Mouse (Mus musculus) lung, postnatal 0 days (tissue): ENCODE measurements at regions not wholly inside any gene's neighbourhood (a gene's known extent, or its start where the extent isn't known, plus 50 kb on each side); places are given as distances from the start of the nearest gene placed in this dataset.

Source experiments
- ATAC-seq: fragments of 200-750 bp; cut with Nextera tagmentation; 2 replicates; pipeline ENCODE4 v1.8.0; 2017; ENCODE audit warnings: moderate library complexity
- DNase-seq: peaks from one replicate; pipeline ENCODE4 v3.0.0-alpha.2; 2016; ENCODE audit warnings: low spot score
- H3K27ac ChIP-seq: fragments of 300-500 bp; sonication (generic); 2 replicates; pipeline ENCODE4 v1.5.1; 2014; ENCODE audit warnings: antibody characterized with exemption, mild to moderate bottlenecking, low read length, mixed read lengths
- H3K27me3 ChIP-seq: fragments of 300-500 bp; sonication (generic); replicated peaks from 2 replicates; pipeline ENCODE4 v1.6.1; 2014; ENCODE audit warnings: low read length, mixed read lengths; ENCODE audit not compliant: insufficient read depth
- H3K36me3 ChIP-seq: fragments of 300-500 bp; sonication (generic); 2 replicates; pipeline ENCODE4 v1.6.1; 2014; ENCODE audit warnings: low read length, mixed read lengths; ENCODE audit not compliant: insufficient read depth
- H3K4me1 ChIP-seq: fragments of 300-500 bp; sonication (generic); 2 replicates; pipeline ENCODE4 v1.6.1; 2014; ENCODE audit warnings: antibody characterized with exemption, low read depth, low read length, mixed read lengths; ENCODE audit not compliant: insufficient read depth
- H3K4me2 ChIP-seq: fragments of 300-500 bp; sonication (generic); replicated peaks from 2 replicates; pipeline ENCODE4 v1.6.1; 2014; ENCODE audit warnings: low read depth, mild to moderate bottlenecking, low read length, moderate library complexity, mixed read lengths
- H3K4me3 ChIP-seq: fragments of 300-500 bp; sonication (generic); 2 replicates; pipeline ENCODE4 v1.5.1; 2014; ENCODE audit warnings: low read depth, low read length
- H3K9ac ChIP-seq: fragments of 300-500 bp; sonication (generic); replicated peaks from 2 replicates; pipeline ENCODE4 v1.6.1; 2014; ENCODE audit warnings: low read depth, mild to moderate bottlenecking
- H3K9me3 ChIP-seq: fragments of 300-500 bp; sonication (generic); 2 replicates; pipeline ENCODE4 v1.6.1; 2016; ENCODE audit warnings: low read length, mixed read lengths
- CTCF ChIP-seq: IDR thresholded peaks from 2 replicates; pipeline ENCODE4 v1.5.1; 2016; ENCODE audit warnings: antibody characterized with exemption, mild to moderate bottlenecking
- EP300 ChIP-seq: IDR thresholded peaks from 2 replicates; pipeline ENCODE4 v1.6.1; 2016; ENCODE audit warnings: antibody characterized with exemption, mild to moderate bottlenecking, control low read depth
- whole genome bisulfite sequencing: fragments of 180-500 bp; shearing (Covaris S2); extraction: QIAGEN DNeasy Blood & Tissue Kit; methylation state at CpG from one replicate; pipeline ENCODE4 v1.1.7; 2014; 5-methylcytosine and 5-hydroxymethylcytosine counted together

DNA sequence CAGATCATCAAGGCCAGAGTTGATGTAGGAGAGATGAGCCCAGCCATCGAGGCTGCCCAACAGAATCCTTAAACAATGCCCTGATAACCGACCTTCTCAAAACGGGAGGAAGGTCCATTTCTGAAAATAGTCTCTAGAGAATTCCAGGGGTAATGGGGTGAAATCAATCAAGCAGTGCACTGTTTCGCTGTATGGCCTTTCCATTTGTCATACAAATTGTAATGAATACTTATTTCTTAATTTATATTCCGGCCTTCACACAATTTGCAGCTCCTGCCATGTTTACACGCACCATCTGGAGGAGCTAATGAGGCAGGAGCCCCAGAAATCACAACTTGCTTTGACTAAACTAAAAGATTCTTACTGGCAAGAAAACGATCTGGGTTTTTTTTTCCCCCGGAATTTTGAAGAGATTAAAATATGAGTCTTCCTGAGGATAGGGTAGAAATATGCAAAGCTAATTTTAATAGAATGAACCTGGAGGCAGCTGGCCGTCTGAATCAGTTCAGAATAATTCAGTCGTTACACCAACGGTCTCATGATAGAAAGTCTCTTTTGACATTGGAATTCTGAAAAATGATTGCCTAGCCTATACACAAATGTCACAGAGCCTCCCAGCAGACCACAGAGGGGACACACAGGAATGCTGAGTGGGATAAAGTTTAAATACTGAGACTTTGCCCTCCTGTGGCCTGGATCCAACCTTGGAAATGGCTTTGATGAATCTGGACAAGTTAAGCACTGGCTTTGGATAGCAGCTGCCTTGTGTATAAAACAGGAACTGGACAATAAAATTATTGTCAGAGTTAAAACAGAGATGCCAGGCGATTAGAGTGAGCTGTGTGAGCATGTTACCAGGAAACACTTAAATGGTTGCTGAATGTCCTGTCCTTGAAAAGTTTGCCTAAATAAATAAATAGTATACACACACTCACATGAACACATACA, 115.0 kb upstream of the Frem1 start:
- peak; percentile 90 for TF ChIP-seq EP300
- no peak for TF ChIP-seq CTCF
- peak overlapping the region; percentile 54; the same call in 1 of the 2 replicates for H3K27ac ChIP-seq
- H3K4me3 ChIP-seq: no peak overlapping the region
- no peaks in the 10 kb centered on the region for H3K9me3 ChIP-seq
- H3K36me3 ChIP-seq: no peaks in the 10 kb centered on the region
- DNase-seq: peak; percentile 83
- WGBS: 53% methylated on average over 12 of the region's 12 CpGs
- H3K27me3 ChIP-seq: no peaks in the 10 kb centered on the region
- ATAC-seq: peak; percentile 88
- no peak overlapping the region for H3K9ac ChIP-seq
- H3K4me1 ChIP-seq: no peaks in the 10 kb centered on the region
- no peak overlapping the region for H3K4me2 ChIP-seq

DNA sequence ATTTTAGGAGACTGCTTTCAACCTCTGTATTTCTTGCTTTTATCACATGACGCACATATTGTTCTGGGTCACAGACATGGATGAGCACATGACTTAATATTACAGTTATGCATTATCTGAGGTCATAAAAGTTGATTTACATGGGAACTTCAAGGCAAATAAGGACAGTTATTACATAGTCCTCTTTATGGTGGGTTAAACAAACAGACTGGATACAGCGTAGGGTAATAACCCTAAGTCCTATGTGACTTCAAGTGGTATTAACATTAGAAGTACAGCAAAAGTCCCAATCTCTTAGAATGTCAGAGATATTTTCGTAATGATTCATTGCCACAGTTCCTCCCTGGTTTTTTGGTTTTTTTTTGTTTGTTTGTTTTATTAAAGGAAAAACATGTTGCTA, 94.6 kb upstream of the Frem1 start:
- H3K27me3 ChIP-seq: no peaks in the 10 kb centered on the region
- ATAC-seq: no peak
- no peak overlapping the region for H3K4me3 ChIP-seq
- no peak overlapping the region for H3K4me2 ChIP-seq
- no peak for DNase-seq
- no peaks in the 10 kb centered on the region for H3K9me3 ChIP-seq
- H3K36me3 ChIP-seq: no peaks in the 10 kb centered on the region
- no peak overlapping the region for H3K9ac ChIP-seq
- no peaks in the 10 kb centered on the region for H3K4me1 ChIP-seq
- TF ChIP-seq CTCF (no peak), EP300 (no peak)
- 91% methylated on average over 3 of the region's 3 CpGs for WGBS
- H3K27ac ChIP-seq: no peak overlapping the region

GRCm38 (mm10) chr4:83145738-83146217, 93.6 kb upstream of the Frem1 start:
- ATAC-seq (peak; percentile 86), DNase-seq (peak; percentile 83)
- 10% methylated on average over 8 of the region's 8 CpGs for WGBS
- Histone ChIP-seq H3K27ac (peak overlapping the region; percentile 75), H3K4me1 (no peaks in the 10 kb centered on the region), H3K4me3 (no peak overlapping the region), H3K36me3 (no peaks in the 10 kb centered on the region), H3K4me2 (no peak overlapping the region), H3K9ac (no peak overlapping the region), H3K27me3 (no peaks in the 10 kb centered on the region), H3K9me3 (no peaks in the 10 kb centered on the region)
- TF ChIP-seq EP300 (no peak; the same call in 1 of the 2 replicates), CTCF (no peak)

- TF ChIP-seq EP300 (no peak), CTCF (no peak)
- no peak overlapping the region for H3K9ac ChIP-seq
- H3K9me3 ChIP-seq: no peaks in the 10 kb centered on the region
- 28% methylated on average over 11 of the region's 11 CpGs for WGBS
- H3K4me2 ChIP-seq: no peak overlapping the region
- peak overlapping the region; percentile 75 for H3K27ac ChIP-seq
- DNase-seq (peak; percentile 65), ATAC-seq (0 out of 2 replicates have a peak, but pooled peaks have one; percentile 39)
- H3K4me1 ChIP-seq: no peaks in the 10 kb centered on the region
- H3K36me3 ChIP-seq: no peaks in the 10 kb centered on the region
- no peaks in the 10 kb centered on the region for H3K27me3 ChIP-seq
- H3K4me3 ChIP-seq: no peak overlapping the region
Measured at GRCm38 (mm10) chr4:83144781-83145517, 92.8 kb upstream of the Frem1 start.

DNA sequence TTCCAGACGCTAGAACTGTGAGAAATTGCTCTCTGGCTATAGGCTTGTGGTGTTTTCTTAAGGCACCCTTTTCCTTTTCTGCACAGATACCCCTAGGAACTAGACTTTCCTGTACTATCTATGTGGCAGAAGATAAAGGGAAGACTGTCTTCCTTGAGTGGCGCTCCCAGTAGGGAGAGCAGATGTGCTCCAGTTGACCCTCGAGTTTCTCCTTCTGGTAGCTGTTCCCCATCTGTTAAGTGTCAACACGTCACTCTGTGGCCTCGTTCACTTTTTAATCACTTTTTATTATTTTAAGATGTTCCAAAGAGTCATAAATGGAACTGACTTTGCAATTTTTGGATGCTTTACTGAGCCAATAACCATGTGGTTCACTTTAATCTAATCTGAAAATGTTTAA, 89.6 kb upstream of the Frem1 start:
- H3K4me1 ChIP-seq: no peaks in the 10 kb centered on the region
- ATAC-seq (no peak), DNase-seq (no peak)
- no peaks in the 10 kb centered on the region for H3K36me3 ChIP-seq
- H3K27ac ChIP-seq: no peak overlapping the region
- TF ChIP-seq EP300 (no peak), CTCF (no peak)
- no peak overlapping the region for H3K4me3 ChIP-seq
- no peaks in the 10 kb centered on the region for H3K27me3 ChIP-seq
- 61% methylated on average over 5 of the region's 5 CpGs for WGBS
- H3K4me2 ChIP-seq: no peak overlapping the region
- H3K9ac ChIP-seq: no peak overlapping the region
- no peaks in the 10 kb centered on the region for H3K9me3 ChIP-seq

DNA sequence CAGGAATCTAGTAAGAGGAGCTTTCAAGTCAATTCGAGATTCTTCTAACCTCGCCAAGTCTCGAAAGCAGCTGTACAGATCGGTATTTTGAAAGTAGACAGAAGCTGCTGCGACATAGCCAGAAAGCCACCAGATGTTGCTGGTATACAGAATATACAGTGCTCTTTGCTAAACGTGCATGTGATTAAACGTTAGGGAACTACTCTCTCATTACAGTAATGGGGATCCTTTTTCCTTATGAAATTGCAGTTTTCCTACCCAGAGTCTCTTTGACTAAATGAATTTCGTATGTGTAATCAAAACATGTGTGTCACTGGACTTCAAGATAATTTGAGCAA, 70.5 kb upstream of the Frem1 start:
- no peak for TF ChIP-seq EP300
- TF ChIP-seq CTCF: no peak
- WGBS: 64% methylated on average over 8 of the region's 8 CpGs
- ATAC-seq (no peak), DNase-seq (peak; percentile 4)
- no peak overlapping the region for H3K27ac ChIP-seq
- no peak overlapping the region for H3K4me3 ChIP-seq
- H3K4me2 ChIP-seq: no peak overlapping the region
- H3K9ac ChIP-seq: no peak overlapping the region
- no peaks in the 10 kb centered on the region for H3K27me3 ChIP-seq
- no peaks in the 10 kb centered on the region for H3K36me3 ChIP-seq
- no peaks in the 10 kb centered on the region for H3K9me3 ChIP-seq
- H3K4me1 ChIP-seq: no peaks in the 10 kb centered on the region
